Mouse (Mus musculus): ENCODE measurements around the gene Pum1.
"Not testable (repeated sequence)": the region's sequence is repeated elsewhere in the genome, so short reads cannot be mapped to it uniquely, and the experiment has no call there.

Pum1 gene

DNA sequence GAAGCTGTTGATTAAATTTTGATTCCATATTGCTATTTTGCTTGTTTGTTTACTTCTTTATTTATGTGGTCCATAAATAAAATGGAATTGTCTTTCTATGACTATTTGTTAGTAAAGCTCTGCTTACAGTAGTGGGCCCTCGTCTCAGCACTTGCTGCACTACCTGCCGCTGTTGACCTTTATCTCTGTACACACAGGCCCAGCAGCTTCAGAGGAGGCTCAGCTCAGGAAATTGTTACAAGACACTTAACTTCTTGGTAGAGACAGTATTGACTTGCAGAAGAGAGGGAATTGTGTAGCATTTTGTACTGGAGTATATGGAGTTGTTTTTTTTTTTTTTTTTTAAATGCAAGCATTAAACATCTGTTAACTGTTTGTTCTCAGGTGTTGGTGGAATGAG lies 5.4 kb downstream of the Pum1 start:
- DNase-seq (ENCODE audit: low read depth, low spot score) = no peak

DNA sequence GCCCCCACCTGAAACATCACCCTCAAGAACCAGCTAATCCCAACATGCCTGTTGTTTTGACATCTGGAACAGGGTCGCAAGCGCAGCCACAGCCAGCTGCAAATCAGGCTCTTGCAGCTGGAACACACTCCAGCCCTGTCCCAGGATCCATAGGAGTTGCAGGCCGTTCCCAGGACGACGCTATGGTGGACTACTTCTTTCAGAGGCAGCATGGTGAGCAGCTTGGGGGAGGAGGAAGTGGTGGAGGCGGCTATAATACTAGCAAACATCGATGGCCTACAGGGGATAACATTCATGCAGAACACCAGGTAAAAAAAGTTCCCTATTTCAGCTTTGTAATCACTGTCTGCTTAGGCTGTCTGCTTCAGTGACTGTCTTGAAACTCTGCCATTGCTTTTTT lies 5.9 kb downstream of the Pum1 start:
- DNase-seq (ENCODE audit: low read depth, low spot score) = no peak

DNA sequence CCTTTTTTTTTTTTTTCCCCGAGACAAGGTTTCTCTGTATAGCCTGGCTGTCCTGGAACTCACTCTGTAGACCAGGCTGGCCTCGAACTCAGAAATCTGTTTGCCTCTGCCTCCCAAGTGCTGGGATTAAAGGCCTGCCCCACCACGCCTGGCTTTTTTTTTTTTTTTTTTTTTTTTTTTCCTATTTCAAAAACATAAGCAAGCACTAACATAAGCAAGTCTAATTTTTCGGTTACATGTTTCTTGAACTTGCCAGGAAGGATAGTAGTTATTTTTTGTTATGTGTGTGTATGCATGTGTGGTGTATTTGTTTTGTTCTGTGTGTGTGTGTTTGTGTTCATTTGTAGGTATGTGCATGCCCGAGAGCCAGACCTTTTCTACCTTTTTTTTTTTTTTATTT lies 6.9 kb downstream of the Pum1 start:
- DNase-seq (ENCODE audit: low read depth, low spot score) = not testable (repeated sequence)

DNA sequence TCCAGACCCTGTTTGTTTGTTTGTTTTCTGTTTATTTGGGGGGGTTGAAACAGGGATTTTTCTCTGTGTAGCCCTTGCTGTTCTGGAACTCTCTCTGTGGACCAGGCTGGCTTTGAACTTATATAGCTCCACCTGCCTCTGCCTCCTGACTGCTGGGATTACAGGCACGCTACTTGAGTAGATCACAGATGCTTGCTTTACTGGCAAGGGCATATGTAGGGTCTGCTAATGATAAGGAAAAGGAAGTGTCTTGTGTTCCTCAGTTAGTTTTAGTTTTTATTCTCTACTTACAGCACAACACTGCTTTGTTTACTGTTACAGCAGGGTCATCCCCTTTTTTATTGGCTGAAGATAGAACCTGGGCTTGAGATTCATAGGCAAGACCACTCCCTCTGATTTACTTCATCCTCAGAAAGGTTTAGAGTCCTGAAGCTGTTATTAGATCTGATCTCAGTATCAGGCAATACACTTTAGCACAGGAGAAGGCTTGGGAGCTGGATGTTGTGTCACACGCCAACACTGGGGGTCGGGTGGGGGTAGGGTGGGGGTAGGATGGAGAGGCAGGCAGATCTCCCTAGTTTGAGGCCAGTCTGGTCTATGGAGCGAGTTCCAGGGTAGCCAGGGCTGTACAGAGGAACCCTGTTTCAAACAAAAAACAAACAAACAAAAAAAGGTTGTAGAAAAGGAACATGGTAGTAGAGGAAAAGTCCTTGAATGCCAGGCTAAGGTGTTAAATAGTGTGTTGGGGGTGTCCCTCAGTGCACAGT lies 8.1 kb downstream of the Pum1 start:
- DNase-seq (ENCODE audit: low read depth, low spot score) = no peak

DNA sequence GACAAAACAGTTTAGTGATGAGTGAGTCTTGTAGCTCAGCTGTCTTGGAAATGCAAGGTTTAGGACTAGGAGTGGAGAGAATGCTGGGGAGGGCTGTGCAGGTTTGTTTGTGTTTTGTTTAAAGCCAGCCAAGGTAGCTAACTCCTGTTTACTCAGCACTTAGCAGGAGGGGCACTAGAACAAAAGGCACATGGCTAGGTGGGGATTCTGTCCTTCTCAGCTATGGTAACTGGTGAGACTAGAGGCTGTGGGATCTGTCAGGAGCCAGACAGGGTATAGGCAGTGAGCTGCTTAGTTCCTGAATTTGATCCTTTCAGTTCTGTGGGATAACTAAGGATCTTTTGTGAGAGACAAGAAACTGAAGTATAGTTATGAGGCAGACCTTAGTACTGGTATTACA lies 9.0 kb downstream of the Pum1 start:
- no peak for DNase-seq (ENCODE audit: low read depth, low spot score)

DNA sequence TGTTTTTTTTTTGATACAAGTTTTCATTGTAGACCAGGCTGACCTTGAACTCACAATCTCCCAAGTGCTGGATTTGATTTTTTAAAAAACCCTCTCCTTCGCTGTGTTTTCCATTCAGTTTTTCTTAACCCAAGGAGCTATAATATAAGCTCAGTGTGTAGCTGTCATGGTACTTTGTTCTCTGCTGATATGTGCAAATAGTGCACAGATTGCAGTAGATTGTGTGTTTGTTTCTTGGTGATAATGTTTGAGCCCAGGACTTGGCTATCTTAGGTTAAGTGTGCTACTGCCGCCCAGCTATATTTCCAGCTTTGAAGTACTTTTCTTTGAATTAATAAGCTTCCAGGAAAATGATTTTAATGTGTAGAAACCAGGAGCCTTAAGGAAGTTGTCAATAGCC lies 13.6 kb downstream of the Pum1 start:
- DNase-seq (ENCODE audit: low read depth, low spot score) = no peak

DNA sequence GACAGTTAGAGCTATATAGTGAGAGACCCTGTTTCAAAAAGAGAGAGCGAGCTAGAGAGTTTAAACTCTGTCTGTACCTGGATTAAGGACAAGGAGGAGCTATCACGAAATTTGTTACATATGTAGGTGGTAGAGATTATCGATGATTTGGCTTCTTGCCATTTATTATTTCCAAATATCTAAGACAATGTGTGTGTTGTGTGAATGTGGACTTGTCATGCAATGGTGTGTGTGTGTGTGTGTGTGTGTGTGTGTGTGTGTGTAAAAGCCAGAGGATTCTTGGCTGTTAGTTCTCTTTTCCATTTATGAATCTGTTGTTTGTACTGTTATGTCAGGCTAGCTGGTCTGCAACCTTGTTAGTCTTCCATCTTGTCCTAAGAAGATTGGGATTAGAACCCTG lies 15.0 kb downstream of the Pum1 start:
- DNase-seq (ENCODE audit: low read depth, low spot score) = no peak

DNA sequence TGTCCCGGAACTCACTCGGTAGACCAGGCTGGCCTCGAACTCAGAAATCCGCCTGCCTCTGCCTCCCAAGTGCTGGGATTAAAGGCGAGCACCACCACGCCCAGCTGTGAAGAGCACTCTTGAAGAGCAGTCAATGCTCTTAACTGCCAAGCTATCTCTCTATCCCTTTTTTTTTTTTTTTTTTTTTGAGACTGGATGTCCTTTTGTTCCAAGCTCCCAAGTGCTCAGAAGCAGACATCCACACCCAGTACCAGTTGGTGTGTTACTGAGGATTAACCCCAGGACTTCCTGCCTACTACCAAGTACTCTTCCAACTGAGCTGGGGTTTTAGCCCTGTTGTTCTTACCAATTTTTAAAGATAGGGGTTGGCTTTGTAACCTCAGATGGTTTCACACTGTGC lies 17.6 kb downstream of the Pum1 start:
- no peak for DNase-seq (ENCODE audit: low read depth, low spot score)

DNA sequence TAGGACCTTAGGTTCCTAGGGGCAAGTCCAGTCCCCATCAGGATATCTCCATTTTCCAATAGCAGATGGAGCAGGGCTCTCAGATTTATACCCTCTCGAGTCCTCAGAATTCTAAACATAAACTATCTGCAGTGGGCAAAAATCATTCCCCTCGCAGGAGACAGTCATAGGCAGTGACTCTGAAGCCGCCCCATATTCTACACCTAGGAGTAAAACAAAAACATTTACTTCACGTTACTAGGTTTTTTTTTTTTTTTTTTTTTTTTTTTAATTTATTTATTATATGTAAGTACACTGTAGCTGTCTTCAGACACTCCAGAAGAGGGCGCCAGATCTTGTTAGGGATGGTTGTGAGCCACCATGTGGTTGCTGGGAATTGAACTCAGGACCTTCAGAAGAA lies 19.9 kb downstream of the Pum1 start:
- DNase-seq (ENCODE audit: low read depth, low spot score) = not testable (repeated sequence)

DNA sequence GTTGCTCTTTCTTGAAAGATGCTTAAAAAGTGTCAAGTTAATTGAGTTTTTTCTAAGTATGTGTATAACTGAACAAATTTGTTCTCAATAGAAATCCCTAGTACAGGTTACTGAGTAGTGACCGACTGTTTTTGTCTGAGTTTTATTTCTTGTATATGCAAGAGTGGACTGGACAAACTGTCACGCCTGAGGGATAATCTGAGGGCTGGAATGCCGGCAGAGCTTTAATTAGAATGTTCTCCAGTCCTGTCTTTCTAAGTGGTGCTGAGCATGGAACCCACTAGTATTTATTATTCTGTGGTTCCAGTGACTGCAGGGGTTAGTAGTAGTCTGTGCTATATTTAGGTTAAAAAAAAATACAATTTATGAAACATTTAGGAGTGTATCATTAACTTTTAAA lies 30.8 kb downstream of the Pum1 start:
- DNase-seq (ENCODE audit: low read depth, low spot score) = no peak

DNA sequence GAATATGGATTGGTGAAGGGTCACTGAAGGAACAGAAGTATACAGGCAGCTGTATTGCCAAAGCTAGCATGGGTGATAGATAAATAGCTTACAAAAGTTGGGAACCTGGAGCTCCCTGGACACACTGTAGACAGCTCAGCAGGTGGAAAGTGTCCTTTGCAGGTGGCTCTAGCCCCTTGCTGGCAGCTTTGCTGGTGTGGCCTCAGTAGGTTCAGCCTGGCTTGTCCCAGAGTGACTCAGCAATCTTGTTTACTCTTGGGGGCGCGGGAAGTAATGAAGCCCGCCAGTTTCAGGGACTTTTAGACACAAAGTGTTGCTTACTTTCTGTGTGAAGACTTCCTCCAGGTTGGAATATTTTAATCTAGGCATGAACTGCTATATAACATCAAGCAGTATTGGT lies 31.9 kb downstream of the Pum1 start:
- DNase-seq (ENCODE audit: low read depth, low spot score) = no peak

DNA sequence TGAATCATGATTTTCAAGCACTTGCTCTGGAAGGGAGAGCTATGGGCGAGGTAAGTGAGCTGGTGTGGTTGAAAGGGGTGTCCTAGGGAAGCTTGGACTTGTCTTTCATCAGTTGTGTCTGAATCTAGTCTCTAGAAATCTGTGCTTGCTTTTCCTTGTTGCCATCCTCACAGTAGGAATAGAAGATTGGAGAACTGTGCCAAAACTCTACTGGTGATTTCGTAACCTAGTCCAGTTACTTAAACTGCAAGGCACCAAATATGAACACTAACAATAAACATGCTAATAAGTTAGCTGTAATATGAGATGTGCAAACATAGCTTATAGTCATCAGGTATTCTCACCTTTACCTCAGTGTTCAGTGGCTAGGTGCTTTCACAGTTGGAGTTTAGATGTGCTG lies 37.9 kb downstream of the Pum1 start:
- DNase-seq (ENCODE audit: low read depth, low spot score) = no peak

DNA sequence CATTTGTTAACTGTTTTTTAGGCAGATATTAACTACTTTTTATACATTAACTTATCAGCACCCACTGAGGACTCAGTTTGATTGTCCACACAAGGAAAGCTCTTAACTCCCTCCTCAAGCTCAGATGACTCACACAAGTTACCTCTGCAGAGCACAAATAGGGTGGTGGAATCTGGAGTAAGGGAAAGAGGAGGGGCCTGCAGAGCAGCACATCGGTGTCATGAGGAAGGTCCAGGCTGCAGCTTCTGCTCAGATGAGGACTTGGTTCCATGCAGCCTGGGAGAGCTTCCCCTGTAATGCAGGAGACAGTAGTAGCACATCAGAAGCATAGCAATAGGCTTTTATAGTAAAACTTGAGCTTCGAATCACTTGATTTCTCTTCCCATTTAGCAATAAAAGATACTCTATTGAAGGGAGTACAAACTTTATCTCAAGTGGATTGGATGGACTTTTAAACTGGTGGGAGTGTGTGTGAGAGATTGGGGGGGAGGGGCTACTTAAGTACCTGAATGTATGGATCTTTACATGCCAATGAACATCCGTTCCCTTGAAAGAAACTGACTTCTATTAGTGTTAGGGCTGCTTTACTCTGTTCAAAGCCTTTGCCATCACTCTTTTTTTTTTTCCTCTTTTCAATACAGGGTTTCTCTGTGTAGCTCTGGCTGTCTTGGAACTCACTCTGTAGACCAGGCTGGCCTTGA lies 39.9 kb downstream of the Pum1 start:
- no peak for DNase-seq (ENCODE audit: low read depth, low spot score)

DNA sequence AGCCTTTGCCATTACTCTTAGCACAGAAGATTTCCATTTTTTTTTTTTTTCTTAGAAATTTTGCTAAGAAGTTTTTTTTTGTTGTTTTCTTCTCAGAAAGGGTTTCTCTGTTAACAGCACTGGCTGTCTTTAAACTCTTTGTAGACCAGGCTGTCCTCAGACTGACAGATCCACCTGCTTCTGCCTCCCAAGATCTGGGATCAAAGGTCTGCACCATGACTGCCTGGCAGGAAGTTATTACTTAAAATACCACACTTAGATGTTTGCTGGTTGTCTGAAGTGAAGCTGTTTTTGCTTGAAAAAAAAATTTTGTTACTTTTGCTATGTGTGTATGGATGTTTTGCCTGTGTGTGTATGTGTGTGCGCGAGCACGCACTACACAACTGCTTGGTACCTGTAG lies 40.5 kb downstream of the Pum1 start:
- DNase-seq (ENCODE audit: low read depth, low spot score) = no peak

DNA sequence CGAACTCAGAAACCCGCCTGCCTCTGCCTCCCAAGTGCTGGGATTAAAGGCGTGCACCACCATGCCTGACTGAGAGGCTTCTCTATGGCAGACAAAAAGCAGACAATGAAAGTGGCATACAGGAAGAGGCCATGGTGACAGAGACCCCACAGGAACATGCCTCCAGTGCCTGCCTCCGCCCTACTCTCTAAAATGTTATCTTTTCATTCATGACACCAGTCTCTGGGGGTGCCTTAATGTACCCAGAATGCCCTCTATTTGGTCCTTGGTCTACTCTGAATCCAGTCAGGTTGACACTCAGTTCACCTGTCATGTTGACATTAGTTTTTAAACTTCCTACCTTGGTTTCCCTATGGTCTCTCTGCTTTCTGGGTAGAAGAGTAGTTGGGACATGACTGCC lies 41.5 kb downstream of the Pum1 start:
- no peak for DNase-seq (ENCODE audit: low read depth, low spot score)

DNA sequence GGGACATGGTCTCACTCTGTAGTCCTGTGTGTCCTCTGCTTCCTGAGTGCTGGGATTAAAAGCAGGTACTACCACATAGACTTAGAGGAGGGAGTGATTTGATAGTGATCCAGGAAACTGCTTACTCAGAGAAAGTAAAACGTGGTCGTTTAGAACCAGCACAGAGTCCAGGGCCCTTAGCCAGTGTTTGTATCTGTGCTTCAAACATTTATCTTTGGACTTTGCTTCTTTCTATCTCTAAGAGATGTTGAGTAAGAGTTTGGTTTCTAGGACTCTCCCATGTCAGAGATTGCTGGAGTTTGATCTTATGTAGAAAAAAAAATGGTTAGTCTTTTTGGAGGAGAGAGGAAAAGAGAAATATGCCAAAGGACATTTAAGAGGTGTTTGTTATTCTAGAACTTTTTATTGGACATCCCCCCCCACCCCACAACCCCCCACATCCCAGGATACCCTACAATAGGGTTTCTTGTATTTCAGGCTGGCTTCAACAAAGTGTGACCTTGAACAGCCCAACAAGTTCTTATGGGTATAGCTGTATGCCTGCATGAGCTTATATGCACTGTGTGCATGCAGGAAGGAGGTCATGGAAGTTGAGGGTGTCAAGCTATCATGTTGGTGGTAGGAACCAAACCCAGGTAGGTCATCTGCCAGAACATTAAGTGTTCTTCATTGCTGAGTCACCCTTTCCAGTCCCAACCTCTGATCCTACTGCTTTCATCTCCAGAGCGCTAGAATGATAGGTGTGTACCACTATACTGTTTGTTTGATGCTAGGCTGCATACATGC lies 43.3 kb downstream of the Pum1 start:
- DNase-seq (ENCODE audit: low read depth, low spot score) = no peak

DNA sequence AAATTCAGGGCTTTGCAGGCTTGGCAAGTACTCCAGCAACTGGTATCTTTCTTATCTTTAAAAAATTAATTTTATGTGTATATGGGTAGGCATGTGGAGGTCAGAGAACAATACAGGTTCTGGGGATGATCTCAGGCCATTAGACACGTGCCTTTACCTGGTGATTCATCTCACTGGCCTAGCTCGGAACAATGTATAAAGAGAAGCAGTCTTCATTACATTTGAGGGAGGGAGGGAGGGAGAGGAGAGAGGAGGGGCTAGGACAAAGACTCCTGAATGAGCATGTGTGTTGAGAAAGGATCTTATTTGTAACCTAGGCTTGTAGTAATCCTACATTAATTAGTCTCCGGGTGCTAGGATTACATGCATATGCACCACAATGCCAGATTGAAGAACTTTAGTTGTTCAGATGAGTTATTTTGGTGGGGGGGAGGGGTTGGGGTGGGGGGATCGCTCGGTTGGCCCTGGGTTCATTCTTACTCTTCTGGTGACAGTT lies 48.3 kb downstream of the Pum1 start:
- DNase-seq (ENCODE audit: low read depth, low spot score) = no peak

DNA sequence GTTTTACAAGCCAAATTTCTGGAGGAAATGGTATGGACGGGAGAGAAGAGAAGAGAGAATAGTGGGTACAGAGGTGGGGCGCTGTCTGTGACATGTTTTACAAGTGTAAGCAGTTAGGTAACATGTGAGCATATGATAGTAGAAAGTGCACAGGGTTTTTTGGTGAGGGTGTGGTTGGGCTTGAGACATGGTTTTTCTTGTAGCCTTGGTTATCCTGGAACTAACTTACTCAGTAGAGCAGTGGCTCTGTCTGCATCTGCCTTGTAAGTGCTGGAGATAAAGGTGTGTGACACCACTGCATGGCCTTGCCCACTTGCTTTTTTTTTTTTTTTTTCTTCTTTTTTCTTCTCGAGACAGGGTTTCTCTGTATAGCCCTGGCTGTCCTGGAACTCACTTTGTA lies 49.2 kb downstream of the Pum1 start:
- no peak for DNase-seq (ENCODE audit: low read depth, low spot score)

DNA sequence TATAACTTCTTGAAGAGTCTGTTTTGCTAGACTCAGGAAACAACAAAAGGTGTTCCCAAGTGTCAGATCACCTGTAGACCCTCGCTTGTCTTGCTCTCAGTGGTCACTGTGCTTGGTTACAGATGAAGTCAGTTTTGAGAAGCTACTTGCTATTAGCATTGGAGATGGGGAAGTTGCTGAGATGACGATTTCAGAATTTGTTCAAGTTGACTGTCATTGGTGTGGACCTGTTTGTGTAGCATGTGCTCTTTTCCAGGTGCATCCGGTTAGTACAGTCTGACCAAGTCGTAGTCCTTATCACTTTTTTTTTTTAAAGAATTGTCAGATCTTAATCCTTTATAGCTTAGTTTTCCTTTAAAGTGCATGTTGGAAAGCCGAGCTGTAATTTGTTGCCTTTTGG lies 50.3 kb downstream of the Pum1 start:
- DNase-seq (ENCODE audit: low read depth, low spot score) = no peak

DNA sequence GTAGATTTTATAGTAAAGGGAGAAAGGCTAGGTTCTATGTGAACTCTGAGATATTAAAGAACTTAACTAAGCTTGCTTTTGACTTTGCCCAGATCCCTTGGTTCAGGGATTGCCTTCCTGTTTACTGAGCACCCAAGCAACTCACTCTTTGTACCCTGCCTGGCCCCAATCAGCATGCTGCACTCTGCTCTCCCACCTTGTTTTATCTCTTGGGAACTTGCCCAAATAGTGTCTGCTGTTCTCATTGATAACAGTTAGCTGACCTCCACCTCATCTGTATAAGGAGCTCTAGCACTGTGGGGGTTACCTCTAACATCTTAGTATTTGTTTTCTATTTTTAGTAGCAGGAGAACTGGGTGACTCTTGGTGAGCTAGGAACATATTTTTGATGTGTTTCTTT lies 52.0 kb downstream of the Pum1 start:
- no peak for DNase-seq (ENCODE audit: low read depth, low spot score)

DNA sequence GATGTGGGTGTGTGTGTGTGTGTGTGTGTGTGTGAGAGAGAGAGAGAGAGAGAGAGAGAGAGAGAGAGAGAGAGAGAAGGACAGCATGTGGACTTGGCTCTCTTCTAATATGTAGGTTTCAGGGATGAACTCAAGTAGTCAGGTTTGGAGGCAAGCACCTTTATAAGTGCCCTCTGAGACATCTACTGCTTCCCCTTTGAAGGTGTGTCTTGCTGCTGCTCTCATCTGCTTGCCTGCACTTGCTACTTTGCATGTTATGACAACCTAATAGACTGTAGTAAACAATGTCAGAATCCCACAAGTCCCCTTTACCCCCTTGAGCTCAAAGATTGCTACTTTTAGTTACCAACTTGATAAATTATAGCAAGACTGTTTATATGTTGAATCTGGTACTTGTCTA lies 52.5 kb downstream of the Pum1 start:
- no peak for DNase-seq (ENCODE audit: low read depth, low spot score)

DNA sequence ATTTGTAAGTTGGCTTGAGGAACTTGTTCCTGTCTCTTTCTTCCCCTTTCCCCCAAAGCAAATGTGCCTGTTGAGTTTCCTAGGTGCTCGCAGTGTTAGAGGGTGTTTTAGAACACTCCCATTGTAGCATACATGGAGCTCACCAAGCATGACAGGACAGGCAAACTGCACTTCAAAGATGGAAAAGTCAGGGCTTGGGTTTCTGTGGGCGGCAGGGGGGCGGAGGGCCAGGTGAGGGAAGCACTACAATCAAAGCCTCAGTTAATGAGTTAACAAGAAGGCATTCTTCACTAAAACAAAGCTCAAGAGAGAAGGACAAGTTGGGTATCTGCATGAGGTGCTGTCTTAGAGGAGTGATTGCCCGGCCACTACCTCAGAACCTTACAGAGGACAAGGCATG lies 56.2 kb downstream of the Pum1 start:
- DNase-seq (ENCODE audit: low read depth, low spot score) = no peak

DNA sequence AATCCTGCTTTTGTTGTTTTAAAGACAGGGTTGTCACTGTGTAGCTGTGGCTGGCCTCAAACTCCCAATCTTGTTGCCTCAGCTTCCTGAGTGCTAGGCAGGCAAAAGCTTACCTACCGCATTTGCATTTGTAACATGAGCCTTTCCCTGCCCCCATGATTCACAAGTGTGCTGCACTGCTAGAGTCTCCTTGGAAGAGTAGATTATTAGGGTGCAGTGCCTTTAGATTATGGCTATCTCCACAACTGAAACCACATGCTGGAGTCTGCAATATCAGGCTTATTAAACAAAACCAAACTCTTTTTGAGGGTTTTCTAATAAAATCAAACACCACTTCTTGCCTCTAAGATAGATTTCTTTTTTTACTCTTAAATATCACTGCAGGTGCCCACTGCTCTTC lies 59.5 kb downstream of the Pum1 start:
- DNase-seq (ENCODE audit: low read depth, low spot score) = no peak

All from retina, postnatal 7 days (tissue).